Mouse (Mus musculus): ENCODE measurements at regions not wholly inside any gene's neighbourhood (a gene's known extent, or its start where the extent isn't known, plus 50 kb on each side); places are given as distances from the start of the nearest gene placed in this dataset.

GRCm38 (mm10) chr5:77579826-77580745 is 172.2 kb upstream of the Igfbp7 start:
- TF ChIP-seq CTCF (IDR thresholded peaks at IDR 0.05; ENCODE audit: borderline replicate concordance, insufficient read depth, low read depth, low read length) (no peak), POLR2A (IDR thresholded peaks at IDR 0.05; ENCODE audit: borderline replicate concordance, insufficient read depth, low read length) (no peak)

Measured in cerebellum, adult 2 months (tissue).